Comparison of ENCODE assay signal across 8 mouse cellular contexts in genomic region chr19:32485681-32486105, GRCm38 (mm10). TPM values are rescaled to one million over a fixed set of nuclear protein-coding genes. Genes with fewer than 3 reads are reported as not detected.
A peak's percentile ranks its signal among the peaks of the same experiment; 100 is the strongest.
DNase-seq lines count a peak whose midpoint lies in the region; ATAC-seq and TF ChIP-seq lines count a peak whose summit lies in the region.

Minpp1 (plus strand) TSS chr19:32485769.

- H3K36me3 ChIP-seq in hindbrain, embryonic 15.5 days: no peaks in the 10 kb centered on the region

- H3K9ac ChIP-seq in hindbrain, embryonic 15.5 days: peak within 1 kb of the TSS; percentile 85

- peak; percentile 95 for ATAC-seq in hindbrain, embryonic 15.5 days (ENCODE audit: low FRiP score, low read depth)
- ATAC-seq in megakaryocyte, adult 5-6 weeks (ENCODE audit: poor library complexity, severe bottlenecking): peak; percentile 85

- no peak for TF ChIP-seq CTCF in left cerebral cortex, adult 2 months (IDR thresholded peaks at IDR 0.05)

- WGBS in hindbrain, embryonic 15.5 days: under 1% methylated on average over 64 of the region's 64 CpGs

- H3K27ac ChIP-seq in hindbrain, embryonic 15.5 days (replicated peaks): peak within 1 kb of the TSS; percentile 91
- peak within 1 kb of the TSS; percentile 91 for H3K27ac ChIP-seq in left cerebral cortex, adult 2 months

- intact Hi-C loops in left cerebral cortex, adult 2 months (cut with DNase I): loop anchor here (5.0 kb wide), 2 partner anchors 98 to 313 kb away; partner anchors contain the start of gene Sgms1

- peak; percentile 87 for DNase-seq in ZHBTc4 (ENCODE audit: low read depth, low spot score)
- peak; percentile 82 to 85 for DNase-seq in cerebellum, postnatal 36 days
- peak; percentile 75 for DNase-seq in gastrocnemius, adult 18-20 months (ENCODE audit: low spot score)
- DNase-seq in left cerebral cortex, adult 2 months (ENCODE audit: extremely low spot score in 1 of 2, low spot score in 2 of 2): peak; percentile 88 to 90
- peak; percentile 81 to 86 for DNase-seq in right cerebral cortex, adult 2 months (ENCODE audit: low spot score in 2 of 2)
- peak; percentile 82 for DNase-seq in urinary bladder, postnatal 25 days (ENCODE audit: low spot score)

- H3K9me3 ChIP-seq in hindbrain, embryonic 15.5 days: no peaks in the 10 kb centered on the region

- peak within 1 kb of the TSS; percentile 84 for H3K4me3 ChIP-seq in hindbrain, embryonic 15.5 days
- H3K4me3 ChIP-seq in left cerebral cortex, adult 2 months: peak within 1 kb of the TSS; percentile 56

- H3K27me3 ChIP-seq in hindbrain, embryonic 15.5 days: no peaks in the 10 kb centered on the region

- H3K4me1 ChIP-seq in hindbrain, embryonic 15.5 days (replicated peaks): peaks cover 32% of the 10 kb centered on the region

- H3K4me2 ChIP-seq in hindbrain, embryonic 15.5 days: peak within 1 kb of the TSS; percentile 78

RNA-seq across cellular contexts. Expression of gene Minpp1, which starts in this region (rescaled TPM):
- 10 to 100 TPM; 13.9 to 14.0 TPM for total RNA-seq in gastrocnemius, adult 18-20 months (2021)
- polyA plus RNA-seq in hindbrain, embryonic 15.5 days (2015; fragmentation: Nextera tagmentation; extraction: Ambion mirVana): 57.7 and 59.6 TPM in 2 replicates
- 10 to 100 TPM; 66.3 to 71.3 TPM for total RNA-seq in left cerebral cortex, adult 2 months (2021)
- total RNA-seq in megakaryocyte, adult 5-6 weeks (2015): 23.5 and 27.5 TPM in 2 replicates
- total RNA-seq in megakaryocyte, adult 5-6 weeks (2017): 28.2 and 28.5 TPM in 2 replicates

Comparison
In these comparisons a context has a peak if more than half of its experiments do, and no peak if none do; other contexts are left out.
1. Peak in every context shown above with its lines: DNase-seq, ATAC-seq, H3K4me3 ChIP-seq and H3K27ac ChIP-seq.